ENCODE assay signal across 9 mouse cellular contexts in the genomic region with DNA sequence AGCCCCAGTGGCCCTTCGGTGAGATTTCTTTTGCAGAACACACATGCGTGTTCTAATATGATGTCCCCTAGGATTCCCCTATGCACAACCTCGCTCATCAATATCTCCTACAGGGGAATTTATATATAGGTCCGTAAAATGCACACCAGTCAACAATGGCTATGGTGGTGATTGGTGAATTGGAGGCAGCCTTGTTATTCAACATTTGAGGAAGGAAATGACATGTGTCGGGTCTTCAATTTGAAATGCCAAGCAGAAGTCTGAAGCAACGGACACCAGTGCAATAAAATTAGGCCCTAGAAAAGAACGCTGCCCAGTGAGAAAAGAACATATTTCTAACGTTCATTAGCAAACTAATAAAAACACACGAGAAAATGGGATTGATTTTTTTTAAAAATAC. TPM values are rescaled to one million over a fixed set of nuclear protein-coding genes. Genes with fewer than 3 reads are reported as not detected.
DNase-seq lines count a peak whose midpoint lies in the region; ATAC-seq and TF ChIP-seq lines count a peak whose summit lies in the region.
"Had no signal": no experiment of that assay in that cellular context is flagged by ENCODE, and none has a peak within 500 bp of the region (broad histone marks: within the 10 kb centered on the region; RNA-seq: fewer than 3 reads in every experiment).

No protein-coding gene starts in this region.

- H3K9me3 ChIP-seq in kidney, postnatal 0 days (replicated peaks; ENCODE audit: low read length) = no peaks in the 10 kb centered on the region
- H3K9me3 ChIP-seq in forebrain, embryonic 15.5 days = no peaks in the 10 kb centered on the region
- no peaks in the 10 kb centered on the region for H3K9me3 ChIP-seq in limb, embryonic 15.5 days
- H3K9me3 ChIP-seq in neural tube, embryonic 14.5 days (ENCODE audit: control insufficient read depth, low read length) = no peaks in the 10 kb centered on the region

- H3K27ac ChIP-seq in kidney, postnatal 0 days = no peak overlapping the region
- no peak overlapping the region for H3K27ac ChIP-seq in forebrain, embryonic 15.5 days (replicated peaks)
- no peak overlapping the region for H3K27ac ChIP-seq in limb, embryonic 15.5 days
- no peak overlapping the region for H3K27ac ChIP-seq in neural tube, embryonic 14.5 days (ENCODE audit: low read depth, low read length)

- no peaks in the 10 kb centered on the region for H3K36me3 ChIP-seq in kidney, postnatal 0 days (ENCODE audit: insufficient read depth, low read length)
- H3K36me3 ChIP-seq in forebrain, embryonic 15.5 days = no peaks in the 10 kb centered on the region
- H3K36me3 ChIP-seq in limb, embryonic 15.5 days = no peaks in the 10 kb centered on the region
- no peaks in the 10 kb centered on the region for H3K36me3 ChIP-seq in neural tube, embryonic 14.5 days (ENCODE audit: control insufficient read depth, insufficient read depth, low read length)
- H3K36me3 ChIP-seq: G1E had no signal

- peaks cover 6% of the 10 kb centered on the region; the same call in 1 of the 2 replicates for H3K4me1 ChIP-seq in kidney, postnatal 0 days (replicated peaks; ENCODE audit: insufficient read depth, low read length)
- peaks cover 16% of the 10 kb centered on the region for H3K4me1 ChIP-seq in forebrain, embryonic 15.5 days
- H3K4me1 ChIP-seq in limb, embryonic 15.5 days = peaks cover 13% of the 10 kb centered on the region
- H3K4me1 ChIP-seq in neural tube, embryonic 14.5 days (ENCODE audit: control insufficient read depth, insufficient read depth, low read length) = no peaks in the 10 kb centered on the region

- ATAC-seq in kidney, postnatal 0 days (replicated peaks; ENCODE audit: low FRiP score, low read depth) = no peak
- ATAC-seq in forebrain, embryonic 15.5 days (replicated peaks) = no peak
- ATAC-seq in limb, embryonic 15.5 days (ENCODE audit: insufficient number of reproducible peaks, low FRiP score, low TSS enrichment, low read depth) = no peak
- no peak for ATAC-seq in neural tube, embryonic 14.5 days (ENCODE audit: low read depth)

- H3K27me3 ChIP-seq in kidney, postnatal 0 days (ENCODE audit: insufficient read depth, low read length) = no peaks in the 10 kb centered on the region
- H3K27me3 ChIP-seq in forebrain, embryonic 15.5 days = peaks cover 7% of the 10 kb centered on the region; the same call in 1 of the 2 replicates
- peaks cover 11% of the 10 kb centered on the region for H3K27me3 ChIP-seq in limb, embryonic 15.5 days
- no peaks in the 10 kb centered on the region for H3K27me3 ChIP-seq in neural tube, embryonic 14.5 days (ENCODE audit: control insufficient read depth, insufficient read depth, low read length)

- DNase-seq in kidney, postnatal 0 days (ENCODE audit: low spot score) = no peak
- DNase-seq in kidney, adult 18-20 months = no peak
- DNase-seq in layer of hippocampus, postnatal 25 days (ENCODE audit: extremely low spot score in 1 of 2, low spot score in 1 of 2) = no peak
- DNase-seq in spleen, postnatal 10 days (ENCODE audit: low spot score in 2 of 2) = no peak
- no peak for DNase-seq in adrenal gland, postnatal 14 days

- WGBS in kidney, postnatal 0 days = 65% methylated on average over 9 of the region's 9 CpGs
- WGBS in forebrain, embryonic 15.5 days = 67% methylated on average over 9 of the region's 9 CpGs
- WGBS in limb, embryonic 15.5 days = 60% methylated on average over 9 of the region's 9 CpGs
- WGBS in neural tube, embryonic 14.5 days = 56% methylated on average over 9 of the region's 9 CpGs

- TF ChIP-seq CTCF in kidney, postnatal 0 days (IDR thresholded peaks at IDR 0.05; ENCODE audit: low read depth) = no peak

- H3K4me3 ChIP-seq in kidney, postnatal 0 days (replicated peaks; ENCODE audit: low read depth, low read length) = peak overlapping the region; percentile 34; the same call in 1 of the 2 replicates
- peak overlapping the region; percentile 40 for H3K4me3 ChIP-seq in forebrain, embryonic 15.5 days
- H3K4me3 ChIP-seq in limb, embryonic 15.5 days = peak overlapping the region; percentile 40
- H3K4me3 ChIP-seq in neural tube, embryonic 14.5 days (ENCODE audit: low read depth, low read length) = peak overlapping the region; percentile 33

- no peak overlapping the region for H3K9ac ChIP-seq in kidney, postnatal 0 days (ENCODE audit: low read depth, low read length)
- peak overlapping the region; percentile 38; the same call in 1 of the 2 replicates for H3K9ac ChIP-seq in forebrain, embryonic 15.5 days (replicated peaks)
- H3K9ac ChIP-seq in limb, embryonic 15.5 days = no peak overlapping the region
- H3K9ac ChIP-seq in neural tube, embryonic 14.5 days (replicated peaks; ENCODE audit: low read depth, low read length) = peak overlapping the region; percentile 26; the same call in 1 of the 2 replicates

- H3K4me2 ChIP-seq in kidney, postnatal 0 days (ENCODE audit: low read length) = peak overlapping the region; percentile 71
- H3K4me2 ChIP-seq in forebrain, embryonic 15.5 days (replicated peaks) = peak overlapping the region; percentile 61
- peak overlapping the region; percentile 88 for H3K4me2 ChIP-seq in limb, embryonic 15.5 days
- peak overlapping the region; percentile 75 for H3K4me2 ChIP-seq in neural tube, embryonic 14.5 days (ENCODE audit: low read depth, low read length)

RNA-seq across cellular contexts. Expression of a gene that starts 0.5 kb away (rescaled TPM):
- polyA plus RNA-seq in kidney, postnatal 0 days (2015; fragmentation: Nextera tagmentation; extraction: Ambion mirVana) = 0.09 TPM in 1 of 2 replicates, not detected in the other
- polyA plus RNA-seq in forebrain, embryonic 15.5 days (2015; fragmentation: Nextera tagmentation; extraction: Ambion mirVana) = 0.32 and 0.37 TPM in 2 replicates
- not detected in 2 replicates for polyA plus RNA-seq in limb, embryonic 15.5 days (2015; fragmentation: Nextera tagmentation; extraction: Ambion mirVana)
- polyA plus RNA-seq in neural tube, embryonic 14.5 days (2014; fragmentation: Nextera tagmentation; extraction: Ambion mirVana) = 0.53 and 0.64 TPM in 2 replicates
- under 1 TPM; 0.39 to 0.59 TPM for total RNA-seq in layer of hippocampus, postnatal 25 days (2021)
- not detected in 2 replicates for total RNA-seq in adrenal gland, postnatal 14 days (2021)
- total RNA-seq: G1E had no signal
- polyA plus RNA-seq: G1E had no signal

RNA-seq across cellular contexts. Expression of a gene that starts 17.8 kb away (rescaled TPM):
- polyA plus RNA-seq in kidney, postnatal 0 days (2015; fragmentation: Nextera tagmentation; extraction: Ambion mirVana) = 10.7 and 12.1 TPM in 2 replicates
- 7.7 and 8.6 TPM in 2 replicates for polyA plus RNA-seq in forebrain, embryonic 15.5 days (2015; fragmentation: Nextera tagmentation; extraction: Ambion mirVana)
- polyA plus RNA-seq in limb, embryonic 15.5 days (2015; fragmentation: Nextera tagmentation; extraction: Ambion mirVana) = 23.0 and 24.3 TPM in 2 replicates
- polyA plus RNA-seq in neural tube, embryonic 14.5 days (2014; fragmentation: Nextera tagmentation; extraction: Ambion mirVana) = 3.8 and 4.4 TPM in 2 replicates
- total RNA-seq in layer of hippocampus, postnatal 25 days (2021) = 1 to 10 TPM; 1.0 to 1.2 TPM
- 12.9 and 14.6 TPM in 2 replicates for total RNA-seq in adrenal gland, postnatal 14 days (2021)

RNA-seq across cellular contexts. Expression of a gene that starts 17.9 kb away (rescaled TPM):
- polyA plus RNA-seq in kidney, postnatal 0 days (2015; fragmentation: Nextera tagmentation; extraction: Ambion mirVana) = 0.06 and 0.16 TPM in 2 replicates
- polyA plus RNA-seq in forebrain, embryonic 15.5 days (2015; fragmentation: Nextera tagmentation; extraction: Ambion mirVana) = 0.82 and 2.6 TPM in 2 replicates
- polyA plus RNA-seq in limb, embryonic 15.5 days (2015; fragmentation: Nextera tagmentation; extraction: Ambion mirVana) = 0.34 and 0.47 TPM in 2 replicates
- 0.24 and 1.7 TPM in 2 replicates for polyA plus RNA-seq in neural tube, embryonic 14.5 days (2014; fragmentation: Nextera tagmentation; extraction: Ambion mirVana)
- total RNA-seq in layer of hippocampus, postnatal 25 days (2021) = 1 to 10 TPM in 1 of 2 experiments, under 1 TPM in 1; 0.74 to 1.3 TPM
- total RNA-seq in adrenal gland, postnatal 14 days (2021) = not detected in 2 replicates
- polyA plus RNA-seq: G1E had no signal

Comparison
In these comparisons a context has a peak if more than half of its experiments do, and no peak if none do; other contexts are left out.
1. H3K9ac ChIP-seq: peak in forebrain, embryonic 15.5 days (single experiment) and neural tube, embryonic 14.5 days (single experiment); none in kidney, postnatal 0 days (single experiment) and limb, embryonic 15.5 days (single experiment).
2. Peak in every context shown above with its lines, with median percentiles within 50 percentile points of each other: H3K4me2 ChIP-seq and H3K4me3 ChIP-seq.